Mouse (Mus musculus) heart, adult 2 months (tissue): Measurements from ENCODE around the gene Hes7. TPM values are rescaled to one million over a fixed set of nuclear protein-coding genes. Genes with fewer than 3 reads are reported as not detected.

Experiments used
- DNase-seq, 2 experiments: peaks; one replicate each; pipeline ENCODE4 v3.0.0; 2021
- H3K27ac ChIP-seq: fragments of 200-600 bp; 2 replicates; pipeline ENCODE4 v1.8.1; 2022
- H3K27me3 ChIP-seq: fragments of 200-500 bp; 2 replicates; pipeline ENCODE4 v1.6.1; 2012; ENCODE audit warnings: mild to moderate bottlenecking, low read length, inconsistent platforms, mixed read lengths; ENCODE audit not compliant: control insufficient read depth, insufficient read depth
- H3K36me3 ChIP-seq: fragments of 200-500 bp; 2 replicates; pipeline ENCODE4 v1.6.1; 2012; ENCODE audit warnings: low read length, inconsistent platforms; ENCODE audit not compliant: control insufficient read depth, insufficient read depth
- H3K4me1 ChIP-seq: fragments of 200-500 bp; 2 replicates; pipeline ENCODE4 v1.6.1; 2011; ENCODE audit warnings: low read length; ENCODE audit not compliant: control insufficient read depth, insufficient read depth
- H3K4me3 ChIP-seq: fragments of 200-600 bp; 2 replicates; pipeline ENCODE4 v1.8.1; 2022
- H3K79me2 ChIP-seq: fragments of 200-500 bp; replicated peaks from 2 replicates; pipeline ENCODE4 v1.6.1; 2012; ENCODE audit warnings: mild to moderate bottlenecking, inconsistent platforms, low read length, moderate library complexity, mixed read lengths; ENCODE audit not compliant: control insufficient read depth, insufficient read depth
- H3K9ac ChIP-seq: fragments of 200-500 bp; 2 replicates; pipeline ENCODE4 v1.6.1; 2012; ENCODE audit warnings: low read depth, mild to moderate bottlenecking, control low read depth, inconsistent platforms, low read length, mixed read lengths
- CTCF ChIP-seq: fragments of 200-600 bp; IDR thresholded peaks from 2 replicates; pipeline ENCODE4 v1.8.1; 2022; ENCODE audit warnings: antibody characterized with exemption, mild to moderate bottlenecking, moderate library complexity
- EP300 ChIP-seq: fragments of 200-500 bp; IDR thresholded peaks from 2 replicates; pipeline ENCODE4 v1.6.1; 2011; ENCODE audit warnings: low read depth, low read length, control low read depth; ENCODE audit not compliant: insufficient read depth
- POLR2A ChIP-seq: fragments of 200-500 bp; IDR thresholded peaks from 2 replicates; pipeline ENCODE4 v1.6.1; 2011; ENCODE audit warnings: mild to moderate bottlenecking, low read depth, low read length, control low read depth; ENCODE audit not compliant: insufficient read depth
- WGBS: fragments of 180-500 bp; shearing (Covaris S2); methylation state at CpG from one replicate; pipeline ENCODE4 v1.1.7; 2018; 5-methylcytosine and 5-hydroxymethylcytosine counted together
- intact Hi-C: fragments of 180-260 bp; cut with DNase I; formaldehyde crosslinking; loops from one replicate; pipeline ENCODE4 v1.15.1; 2025
- polyA plus RNA-seq: library from polyadenylated mRNA; depleted of rRNA; stranded (reverse); fragments of >200 nt; gene quantifications from 2 replicates; pipeline ENCODE4 v1.2.3, GENCODE M21; 2012
- total RNA-seq, 2 experiments: library from RNA; stranded (reverse); gene quantifications; 2 replicates each; pipeline ENCODE4 v1.2.3; 2021

Gene Hes7
- total and polyA plus RNA-seq, 3 experiments = 0.10 to 0.11 TPM; not detected in 1

DNA sequence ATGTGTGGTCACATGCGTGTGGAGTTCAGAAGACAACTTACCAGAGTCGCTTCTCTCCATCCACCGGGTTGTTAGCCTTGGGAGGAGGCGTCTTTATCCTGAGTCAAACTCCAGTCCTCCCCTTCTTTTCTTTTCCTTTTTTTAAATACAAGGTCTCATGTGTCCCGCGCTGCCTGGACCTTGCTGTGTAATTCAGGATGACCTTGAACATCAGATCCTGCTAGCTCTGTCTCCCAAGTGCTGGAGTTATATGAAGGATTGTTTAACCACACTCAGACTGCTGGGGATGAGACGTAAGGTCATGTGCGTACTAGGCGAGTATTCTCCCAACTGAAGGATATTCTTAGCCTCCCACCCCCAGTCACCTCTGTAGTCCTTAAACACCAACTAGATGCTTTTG lies 42.9 kb upstream of the Hes7 start:
- no peak for TF ChIP-seq POLR2A
- no peak for TF ChIP-seq EP300
- no peak for TF ChIP-seq CTCF
- DNase-seq = no peak
- intact Hi-C loops = no loop called here
- no peaks in the 10 kb centered on the region for H3K79me2 ChIP-seq
- H3K36me3 ChIP-seq = no peaks in the 10 kb centered on the region
- H3K27ac ChIP-seq = no peak overlapping the region
- H3K27me3 ChIP-seq = no peaks in the 10 kb centered on the region
- H3K9ac ChIP-seq = no peak overlapping the region
- H3K4me3 ChIP-seq = no peak overlapping the region
- 82% methylated on average over 9 of the region's 9 CpGs for WGBS
- peaks cover 3% of the 10 kb centered on the region; the same call in 1 of the 2 replicates for H3K4me1 ChIP-seq

DNA sequence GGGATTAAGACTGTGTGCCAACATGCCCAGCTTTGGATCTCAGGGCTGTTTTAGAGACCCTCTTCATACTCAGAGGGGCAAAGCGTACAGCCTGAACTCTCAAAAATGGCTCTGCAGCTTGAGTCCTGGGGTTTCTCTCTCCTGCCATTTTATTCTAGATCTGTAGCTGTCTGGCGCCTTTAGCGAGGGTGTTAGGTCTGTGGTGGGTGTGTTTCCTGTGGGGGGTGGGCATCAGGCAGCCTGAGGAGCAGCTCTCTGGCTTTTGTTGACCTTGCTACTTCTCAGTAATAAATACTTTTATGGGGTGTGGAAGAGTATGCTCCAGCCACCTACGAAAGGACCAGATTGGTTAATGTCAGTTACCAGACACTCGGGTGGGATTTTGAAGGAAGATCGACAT lies 42.2 kb upstream of the Hes7 start:
- TF ChIP-seq EP300 = no peak
- Histone ChIP-seq H3K9ac (no peak overlapping the region), H3K4me3 (no peak overlapping the region), H3K27me3 (no peaks in the 10 kb centered on the region), H3K79me2 (no peaks in the 10 kb centered on the region), H3K27ac (no peak overlapping the region), H3K4me1 (peaks cover 2% of the 10 kb centered on the region; the same call in 1 of the 2 replicates), H3K36me3 (no peaks in the 10 kb centered on the region)
- 90% methylated on average over 6 of the region's 6 CpGs for WGBS
- DNase-seq = no peak
- intact Hi-C loops = no loop called here

DNA sequence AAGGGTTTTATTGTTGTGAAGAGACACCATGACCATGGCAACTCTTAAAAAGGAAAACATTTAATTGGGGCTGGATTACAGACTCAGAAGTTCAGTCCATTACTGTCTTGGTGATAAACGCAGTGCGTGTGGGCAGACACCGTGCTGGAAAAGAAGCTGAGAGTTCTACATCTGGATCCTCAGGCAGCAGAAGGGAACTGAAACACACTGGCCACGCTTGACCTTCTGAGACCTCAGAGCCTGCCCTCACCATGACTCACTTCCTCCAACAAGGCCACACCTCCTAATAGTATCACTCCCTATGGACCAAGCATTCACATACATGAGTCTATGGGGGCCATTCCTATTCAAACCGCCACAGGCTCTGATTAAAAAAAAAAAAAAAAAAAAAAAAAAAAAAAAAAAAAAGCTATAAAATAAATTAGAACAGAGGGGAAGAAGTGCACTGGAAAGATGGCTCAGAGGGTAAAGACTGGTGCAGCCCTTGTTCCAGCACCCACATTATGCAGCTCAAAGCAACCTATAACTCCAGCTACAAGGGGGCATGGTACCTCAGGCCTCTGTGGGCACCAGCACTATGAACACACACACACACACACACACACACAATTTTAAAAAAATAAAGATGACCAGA lies 41.3 kb upstream of the Hes7 start:
- H3K4me3 ChIP-seq = no peak overlapping the region
- H3K79me2 ChIP-seq = no peaks in the 10 kb centered on the region
- H3K36me3 ChIP-seq = no peaks in the 10 kb centered on the region
- no peak overlapping the region; the same call in 1 of the 2 replicates for H3K27ac ChIP-seq
- DNase-seq = no peak
- H3K9ac ChIP-seq = no peak overlapping the region
- TF ChIP-seq CTCF (no peak), POLR2A (peak; percentile 45)
- intact Hi-C loops = no loop called here
- peaks cover 2% of the 10 kb centered on the region; the same call in 1 of the 2 replicates for H3K4me1 ChIP-seq
- H3K27me3 ChIP-seq = no peaks in the 10 kb centered on the region
- WGBS = 34% methylated on average over 5 of the region's 5 CpGs

DNA sequence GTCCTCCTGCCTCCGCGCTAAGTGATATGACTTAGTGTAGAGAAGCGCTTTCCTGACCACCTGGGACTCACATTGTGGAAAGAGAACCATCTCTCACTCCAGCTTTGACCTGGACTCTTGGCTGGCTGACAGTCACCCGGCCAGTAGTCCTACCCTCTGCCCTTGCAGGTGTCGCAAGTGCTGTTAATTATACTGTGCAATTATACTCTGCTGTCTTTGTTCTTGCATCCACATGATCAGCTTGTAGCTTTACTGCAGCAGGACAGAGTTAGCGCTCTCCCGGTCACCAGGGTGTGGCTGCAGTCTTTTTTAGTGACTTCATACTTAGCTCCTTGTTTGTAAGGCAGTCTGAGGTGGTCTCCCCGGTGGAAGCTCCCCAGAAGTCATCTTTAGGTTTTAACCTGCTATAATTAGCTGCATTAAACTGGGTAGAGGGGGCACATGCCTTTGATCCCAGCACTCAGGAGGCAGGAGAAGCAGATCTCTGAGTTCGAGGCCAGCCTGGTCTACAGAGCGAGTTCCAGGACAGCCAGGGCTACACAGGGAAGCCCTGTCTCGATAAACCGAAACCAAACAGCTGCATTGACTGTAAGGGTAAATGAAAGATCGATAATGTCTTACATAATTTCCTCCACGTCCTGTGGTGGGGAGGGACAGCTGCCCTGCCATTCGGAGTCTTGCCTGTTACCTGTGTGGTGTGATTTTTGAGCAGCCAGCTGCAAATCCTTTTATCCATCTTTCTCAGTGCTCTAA lies 39.9 kb upstream of the Hes7 start:
- Histone ChIP-seq H3K36me3 (no peaks in the 10 kb centered on the region), H3K27me3 (no peaks in the 10 kb centered on the region), H3K4me3 (no peak overlapping the region), H3K27ac (no peak overlapping the region), H3K79me2 (no peaks in the 10 kb centered on the region), H3K9ac (no peak overlapping the region), H3K4me1 (no peaks in the 10 kb centered on the region; the same call in 1 of the 2 replicates)
- no peak for DNase-seq
- 77% methylated on average over 15 of the region's 15 CpGs for WGBS
- intact Hi-C loops = no loop called here
- TF ChIP-seq POLR2A (no peak), CTCF (no peak), EP300 (no peak)

DNA sequence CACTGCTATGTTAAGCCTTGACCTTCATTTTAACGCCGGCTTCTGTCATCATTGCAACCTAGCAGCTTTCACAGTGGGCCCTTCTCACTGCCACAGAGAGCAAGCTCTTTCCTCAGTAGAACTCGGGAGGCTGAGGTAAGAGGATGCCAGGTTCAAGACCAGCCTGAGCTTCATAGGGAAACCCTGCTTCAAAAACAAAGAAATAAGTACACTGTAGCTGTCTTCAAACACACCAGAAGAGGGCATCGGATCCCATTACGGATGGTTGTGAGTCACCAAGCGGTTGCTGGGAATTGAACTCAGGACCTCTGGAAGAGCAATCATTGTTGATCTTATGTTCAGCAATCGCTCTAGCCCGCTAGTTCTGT lies 39.4 kb upstream of the Hes7 start:
- H3K9ac ChIP-seq = no peak overlapping the region
- 86% methylated on average over 8 of the region's 8 CpGs for WGBS
- no peak for TF ChIP-seq POLR2A
- TF ChIP-seq CTCF = no peak
- TF ChIP-seq EP300 = no peak
- H3K4me1 ChIP-seq = no peaks in the 10 kb centered on the region; the same call in 1 of the 2 replicates
- H3K79me2 ChIP-seq = no peaks in the 10 kb centered on the region
- no peak overlapping the region for H3K4me3 ChIP-seq
- no peak overlapping the region for H3K27ac ChIP-seq
- no peak for DNase-seq
- intact Hi-C loops = no loop called here
- H3K36me3 ChIP-seq = no peaks in the 10 kb centered on the region
- H3K27me3 ChIP-seq = no peaks in the 10 kb centered on the region

DNA sequence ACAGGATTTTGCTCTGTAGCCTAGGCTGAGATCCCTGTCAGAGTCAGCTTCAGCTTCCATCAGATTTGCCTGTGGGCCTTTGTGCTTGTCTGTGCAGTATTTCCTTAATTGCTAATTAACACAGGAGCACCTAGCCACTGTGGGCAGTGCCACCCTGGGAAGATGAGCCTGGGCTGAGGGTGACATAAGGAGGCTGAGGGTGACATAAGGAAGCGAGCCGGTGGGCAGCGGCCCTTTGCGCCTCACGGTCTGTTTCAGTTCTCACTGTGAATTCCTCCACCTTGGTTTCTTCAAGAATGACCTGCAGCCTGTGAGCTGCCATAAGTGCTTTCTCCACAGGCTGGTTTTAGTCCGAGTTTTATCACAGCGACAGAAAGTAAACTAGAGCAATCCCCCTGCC lies 38.6 kb upstream of the Hes7 start:
- no peak for DNase-seq
- no peak overlapping the region for H3K9ac ChIP-seq
- no peak overlapping the region for H3K27ac ChIP-seq
- intact Hi-C loops = no loop called here
- H3K4me3 ChIP-seq = no peak overlapping the region
- no peaks in the 10 kb centered on the region for H3K36me3 ChIP-seq
- TF ChIP-seq POLR2A (no peak), CTCF (no peak), EP300 (no peak)
- no peaks in the 10 kb centered on the region for H3K27me3 ChIP-seq
- no peaks in the 10 kb centered on the region; the same call in 1 of the 2 replicates for H3K4me1 ChIP-seq
- no peaks in the 10 kb centered on the region for H3K79me2 ChIP-seq
- 85% methylated on average over 7 of the region's 7 CpGs for WGBS
